Mouse (Mus musculus): Measurements from ENCODE around the gene Aff3. TPM values are rescaled to one million over a fixed set of nuclear protein-coding genes. Genes with fewer than 3 reads are reported as not detected.

Gene Aff3
- total and polyA plus RNA-seq, 3 experiments: 1.4 to 3.1 (median 2.4) TPM

- no peak for DNase-seq
Measured at GRCm38 (mm10) chr1:38324206-38324605, 340.5 kb downstream of the Aff3 start.

GRCm38 (mm10) chr1:38321861-38322260 is 342.9 kb downstream of the Aff3 start:
- TF ChIP-seq POLR2A (IDR thresholded peaks at IDR 0.05; ENCODE audit: insufficient read depth, low read depth, low read length): no peak
- TF ChIP-seq EP300 (IDR thresholded peaks at IDR 0.05; ENCODE audit: insufficient read depth, low read depth, low read length): peak; percentile 73; the same call in 1 of the 2 replicates
- TF ChIP-seq CTCF (IDR thresholded peaks at IDR 0.05): no peak
- Histone ChIP-seq H3K9ac (ENCODE audit: low read depth, low read length) (no peak overlapping the region), H3K4me3 (no peak overlapping the region), H3K27ac (no peak overlapping the region; the same call in 1 of the 2 replicates), H3K79me2 (replicated peaks; ENCODE audit: control insufficient read depth, insufficient read depth, low read length) (no peaks in the 10 kb centered on the region), H3K36me3 (ENCODE audit: control insufficient read depth, insufficient read depth, low read length) (no peaks in the 10 kb centered on the region), H3K27me3 (ENCODE audit: control insufficient read depth, insufficient read depth, low read length) (no peaks in the 10 kb centered on the region), H3K4me1 (ENCODE audit: control insufficient read depth, insufficient read depth, low read length) (no peaks in the 10 kb centered on the region)
- intact Hi-C loops (cut with DNase I): loop anchor here (10.0 kb wide), 1 partner anchor 137 kb away; no protein-coding TSS in a partner anchor
- DNase-seq: peak; percentile 31 to 71
- WGBS: 47% methylated on average over 8 of the region's 8 CpGs

More at GRCm38 (mm10) chr1:38324206-38324605, 340.5 kb downstream of the Aff3 start:
- Histone ChIP-seq H3K36me3 (ENCODE audit: control insufficient read depth, insufficient read depth, low read length) (no peaks in the 10 kb centered on the region), H3K27ac (no peak overlapping the region), H3K9ac (ENCODE audit: low read depth, low read length) (no peak overlapping the region), H3K4me3 (no peak overlapping the region), H3K4me1 (ENCODE audit: control insufficient read depth, insufficient read depth, low read length) (no peaks in the 10 kb centered on the region), H3K27me3 (ENCODE audit: control insufficient read depth, insufficient read depth, low read length) (no peaks in the 10 kb centered on the region), H3K79me2 (replicated peaks; ENCODE audit: control insufficient read depth, insufficient read depth, low read length) (no peaks in the 10 kb centered on the region)
- intact Hi-C loops (cut with DNase I): loop anchor here (10.0 kb wide), 1 partner anchor 139 kb away; no protein-coding TSS in a partner anchor
- 86% methylated on average over 5 of the region's 5 CpGs for whole genome bisulfite sequencing
- TF ChIP-seq EP300 (IDR thresholded peaks at IDR 0.05; ENCODE audit: insufficient read depth, low read depth, low read length) (no peak), CTCF (IDR thresholded peaks at IDR 0.05) (no peak), POLR2A (IDR thresholded peaks at IDR 0.05; ENCODE audit: insufficient read depth, low read depth, low read length) (no peak)

- intact Hi-C loops (cut with DNase I): loop anchor here (10.0 kb wide), 1 partner anchor 136 kb away; no protein-coding TSS in a partner anchor
- Histone ChIP-seq H3K4me1 (ENCODE audit: control insufficient read depth, insufficient read depth, low read length) (no peaks in the 10 kb centered on the region), H3K27me3 (ENCODE audit: control insufficient read depth, insufficient read depth, low read length) (no peaks in the 10 kb centered on the region), H3K36me3 (ENCODE audit: control insufficient read depth, insufficient read depth, low read length) (no peaks in the 10 kb centered on the region), H3K27ac (no peak overlapping the region), H3K79me2 (replicated peaks; ENCODE audit: control insufficient read depth, insufficient read depth, low read length) (no peaks in the 10 kb centered on the region), H3K4me3 (no peak overlapping the region), H3K9ac (ENCODE audit: low read depth, low read length) (no peak overlapping the region)
- DNase-seq: no peak
- WGBS: 68% methylated on average over 2 of the region's 2 CpGs
- no peak for TF ChIP-seq POLR2A (IDR thresholded peaks at IDR 0.05; ENCODE audit: insufficient read depth, low read depth, low read length)
- TF ChIP-seq EP300 (IDR thresholded peaks at IDR 0.05; ENCODE audit: insufficient read depth, low read depth, low read length): no peak
- TF ChIP-seq CTCF (IDR thresholded peaks at IDR 0.05): no peak
Measured at GRCm38 (mm10) chr1:38320971-38321305, 343.8 kb downstream of the Aff3 start.

DNA sequence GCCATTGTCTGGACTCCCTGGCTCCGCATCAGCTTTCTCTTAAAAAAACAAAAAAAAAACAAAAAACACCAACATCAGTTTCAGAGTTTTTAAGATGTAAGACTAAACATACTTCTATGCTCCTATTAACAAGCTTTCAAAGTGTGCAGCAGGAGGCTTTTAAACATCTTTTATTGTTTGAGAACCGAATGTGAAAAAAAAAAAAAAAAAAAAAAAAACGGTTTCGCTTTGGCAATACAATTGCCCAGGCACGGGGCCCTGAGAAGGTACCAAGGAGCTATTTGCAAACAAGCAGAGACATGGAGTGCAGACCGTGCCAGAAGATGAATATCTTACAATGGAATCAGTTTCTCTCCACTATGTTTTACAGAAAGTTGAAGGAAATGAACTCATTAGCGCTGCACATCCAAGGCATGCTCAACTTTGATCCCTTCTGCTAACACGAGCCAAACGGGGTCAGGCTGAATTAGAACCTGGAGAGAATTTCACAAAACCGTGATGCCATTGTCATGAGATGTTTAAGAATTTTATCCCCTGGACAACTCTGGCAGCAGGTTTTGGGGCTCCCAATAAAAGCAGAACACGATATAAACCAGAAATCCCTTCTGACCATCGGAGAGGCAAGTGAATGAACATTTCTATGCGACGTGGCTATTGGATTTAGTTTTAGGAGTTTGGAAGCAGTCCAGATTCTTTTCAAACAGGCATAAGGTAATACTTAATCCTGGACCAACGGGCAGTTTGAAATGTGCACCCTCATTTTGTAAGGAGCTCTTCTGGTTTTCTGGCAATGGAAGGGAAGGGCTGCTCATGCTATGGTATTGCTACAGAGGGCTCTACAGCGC is 344.4 kb downstream of the Aff3 start:
- TF ChIP-seq CTCF (IDR thresholded peaks at IDR 0.05) (no peak), EP300 (IDR thresholded peaks at IDR 0.05; ENCODE audit: insufficient read depth, low read depth, low read length) (no peak), POLR2A (IDR thresholded peaks at IDR 0.05; ENCODE audit: insufficient read depth, low read depth, low read length) (no peak)
- WGBS: 76% methylated on average over 16 of the region's 16 CpGs
- Histone ChIP-seq H3K27me3 (ENCODE audit: control insufficient read depth, insufficient read depth, low read length) (no peaks in the 10 kb centered on the region), H3K36me3 (ENCODE audit: control insufficient read depth, insufficient read depth, low read length) (no peaks in the 10 kb centered on the region), H3K4me3 (no peak overlapping the region), H3K79me2 (replicated peaks; ENCODE audit: control insufficient read depth, insufficient read depth, low read length) (no peaks in the 10 kb centered on the region), H3K4me1 (ENCODE audit: control insufficient read depth, insufficient read depth, low read length) (no peaks in the 10 kb centered on the region), H3K27ac (no peak overlapping the region), H3K9ac (ENCODE audit: low read depth, low read length) (no peak overlapping the region)
- DNase-seq: no peak
- intact Hi-C loops (cut with DNase I): loop anchor here (10.0 kb wide), 1 partner anchor 136 kb away; no protein-coding TSS in a partner anchor

DNA sequence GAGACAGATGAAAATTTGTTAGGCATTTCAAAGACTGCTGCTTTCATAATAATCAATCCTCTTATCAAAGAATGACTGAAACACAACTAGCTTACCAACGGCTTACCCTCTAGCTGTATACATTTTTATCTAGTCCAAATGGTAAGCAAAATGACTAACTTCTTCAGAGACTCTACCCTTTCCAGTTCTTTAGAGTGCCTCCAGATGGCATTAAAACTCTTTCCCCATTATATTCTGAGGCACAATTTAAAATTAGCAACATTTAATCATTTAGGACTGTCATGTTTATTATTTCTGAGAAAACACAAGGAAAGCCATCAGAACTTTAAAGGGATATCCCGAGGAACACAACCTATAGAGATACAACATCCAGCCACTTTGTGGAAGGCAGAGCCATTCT is 346.1 kb downstream of the Aff3 start:
- H3K27ac ChIP-seq: no peak overlapping the region
- H3K9ac ChIP-seq (ENCODE audit: low read depth, low read length): no peak overlapping the region
- no peak overlapping the region for H3K4me3 ChIP-seq
- no peak for DNase-seq
- TF ChIP-seq POLR2A (IDR thresholded peaks at IDR 0.05; ENCODE audit: insufficient read depth, low read depth, low read length) (no peak), EP300 (IDR thresholded peaks at IDR 0.05; ENCODE audit: insufficient read depth, low read depth, low read length) (no peak), CTCF (IDR thresholded peaks at IDR 0.05) (peak; percentile 58)
- intact Hi-C loops (cut with DNase I): loop anchor here (10.0 kb wide), 1 partner anchor 126 kb away; no protein-coding TSS in a partner anchor
- H3K27me3 ChIP-seq (ENCODE audit: control insufficient read depth, insufficient read depth, low read length): no peaks in the 10 kb centered on the region
- H3K79me2 ChIP-seq (replicated peaks; ENCODE audit: control insufficient read depth, insufficient read depth, low read length): no peaks in the 10 kb centered on the region
- WGBS: 58% methylated on average over 2 of the region's 2 CpGs
- no peaks in the 10 kb centered on the region for H3K36me3 ChIP-seq (ENCODE audit: control insufficient read depth, insufficient read depth, low read length)
- no peaks in the 10 kb centered on the region for H3K4me1 ChIP-seq (ENCODE audit: control insufficient read depth, insufficient read depth, low read length)

GRCm38 (mm10) chr1:38315992-38316391 is 348.8 kb downstream of the Aff3 start:
- WGBS: 73% methylated on average over 4 of the region's 4 CpGs
- H3K79me2 ChIP-seq (replicated peaks; ENCODE audit: control insufficient read depth, insufficient read depth, low read length): no peaks in the 10 kb centered on the region
- H3K27ac ChIP-seq: no peak overlapping the region
- H3K36me3 ChIP-seq (ENCODE audit: control insufficient read depth, insufficient read depth, low read length): no peaks in the 10 kb centered on the region
- no peak overlapping the region for H3K9ac ChIP-seq (ENCODE audit: low read depth, low read length)
- no peak for DNase-seq
- no peaks in the 10 kb centered on the region for H3K4me1 ChIP-seq (ENCODE audit: control insufficient read depth, insufficient read depth, low read length)
- TF ChIP-seq CTCF (IDR thresholded peaks at IDR 0.05): no peak
- no peak for TF ChIP-seq EP300 (IDR thresholded peaks at IDR 0.05; ENCODE audit: insufficient read depth, low read depth, low read length)
- TF ChIP-seq POLR2A (IDR thresholded peaks at IDR 0.05; ENCODE audit: insufficient read depth, low read depth, low read length): no peak
- intact Hi-C loops (cut with DNase I): loop anchor here (10.0 kb wide), 1 partner anchor 129 kb away; no protein-coding TSS in a partner anchor
- H3K27me3 ChIP-seq (ENCODE audit: control insufficient read depth, insufficient read depth, low read length): no peaks in the 10 kb centered on the region
- H3K4me3 ChIP-seq: no peak overlapping the region
